Mouse (Mus musculus): ENCODE measurements around the gene Crb2. TPM values are rescaled to one million over a fixed set of nuclear protein-coding genes. Genes with fewer than 3 reads are reported as not detected.

Gene Crb2
- under 1 TPM in 1 of 2 experiments, not detected in 1; 0.05 TPM for total RNA-seq (2021)
- long read RNA-seq, experiment 1 = 0 reads
- long read RNA-seq, experiment 2 = 0 reads

DNA sequence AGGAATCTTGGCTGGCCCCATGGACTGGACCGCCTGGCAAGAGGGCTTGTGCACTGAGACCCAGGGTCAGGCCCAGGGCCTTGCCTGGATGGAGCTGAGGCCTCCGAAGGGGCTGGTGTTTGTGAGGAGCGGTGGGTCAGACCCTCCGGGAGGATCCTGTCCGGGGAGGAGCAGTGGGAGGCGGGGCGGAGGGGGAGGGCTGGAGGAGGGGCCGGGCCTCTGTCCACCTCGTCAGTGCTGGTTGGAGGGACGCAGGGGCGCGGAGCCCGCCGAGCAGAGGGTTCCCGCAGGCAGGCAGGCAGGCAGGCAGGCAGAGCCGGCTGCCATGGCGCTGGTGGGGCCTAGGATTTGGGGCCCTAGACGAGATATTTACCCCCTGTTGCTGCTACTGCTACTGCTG, at the start of gene Crb2:
TSS of gene Crb2 (plus strand) at position 234 of the 400 bp plus-strand sequence.
- DNase-seq (ENCODE audit: low spot score) = no peak

DNA sequence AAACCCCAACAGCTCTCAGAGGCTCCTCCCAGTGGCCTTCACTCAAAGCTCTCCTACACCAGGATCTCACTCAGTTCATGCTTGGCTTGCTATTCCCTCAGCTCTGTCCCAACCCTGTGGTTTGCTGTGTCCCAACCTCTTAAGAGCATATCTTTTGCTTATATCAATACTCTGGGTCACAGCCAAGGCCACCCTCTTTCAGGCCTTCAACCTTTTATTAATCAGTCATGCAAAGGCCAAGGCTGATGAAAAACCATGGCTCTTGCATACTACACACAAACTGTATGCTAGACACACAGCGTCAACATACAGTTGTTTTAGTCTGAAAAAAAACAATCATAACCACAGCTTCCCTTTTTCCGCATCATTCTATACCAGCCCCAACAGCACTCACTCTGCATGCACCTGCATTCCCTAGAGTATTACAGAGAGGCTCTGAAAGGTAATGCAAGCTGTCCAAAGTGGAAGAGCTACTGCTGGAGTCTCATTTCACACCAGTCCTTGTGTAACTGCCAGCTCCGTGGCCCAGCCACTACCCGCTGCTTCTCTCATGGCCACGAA, 44.7 kb upstream of the Crb2 start:
- no peak for DNase-seq (ENCODE audit: low spot score)

GRCm38 (mm10) chr2:37734979-37735806, 40.9 kb upstream of the Crb2 start:
- no peak for DNase-seq (ENCODE audit: low spot score)

DNA sequence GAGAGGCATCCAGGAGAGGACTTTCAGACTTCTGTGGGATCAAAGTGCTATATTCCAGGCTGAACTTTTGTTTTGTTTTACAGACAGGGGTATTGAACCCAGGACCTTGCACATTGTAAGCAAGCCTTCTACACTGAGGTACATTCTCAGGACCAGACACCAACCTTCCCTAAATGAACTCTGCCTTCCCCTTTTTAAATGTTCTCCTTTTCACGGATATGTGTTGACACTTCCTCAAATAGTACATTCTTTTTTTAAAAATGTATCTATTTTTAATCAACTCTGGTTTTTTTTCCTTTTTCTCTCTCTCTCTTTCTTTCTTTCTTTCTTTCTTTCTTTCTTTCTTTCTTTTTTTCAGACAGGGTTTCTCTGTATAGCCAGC, 40.3 kb upstream of the Crb2 start:
- DNase-seq (ENCODE audit: low spot score) = no peak

- DNase-seq (ENCODE audit: low spot score) = peak; percentile 75
These were observed 34.1 kb upstream of the Crb2 start for GRCm38 (mm10) chr2:37741806-37742554.

DNA sequence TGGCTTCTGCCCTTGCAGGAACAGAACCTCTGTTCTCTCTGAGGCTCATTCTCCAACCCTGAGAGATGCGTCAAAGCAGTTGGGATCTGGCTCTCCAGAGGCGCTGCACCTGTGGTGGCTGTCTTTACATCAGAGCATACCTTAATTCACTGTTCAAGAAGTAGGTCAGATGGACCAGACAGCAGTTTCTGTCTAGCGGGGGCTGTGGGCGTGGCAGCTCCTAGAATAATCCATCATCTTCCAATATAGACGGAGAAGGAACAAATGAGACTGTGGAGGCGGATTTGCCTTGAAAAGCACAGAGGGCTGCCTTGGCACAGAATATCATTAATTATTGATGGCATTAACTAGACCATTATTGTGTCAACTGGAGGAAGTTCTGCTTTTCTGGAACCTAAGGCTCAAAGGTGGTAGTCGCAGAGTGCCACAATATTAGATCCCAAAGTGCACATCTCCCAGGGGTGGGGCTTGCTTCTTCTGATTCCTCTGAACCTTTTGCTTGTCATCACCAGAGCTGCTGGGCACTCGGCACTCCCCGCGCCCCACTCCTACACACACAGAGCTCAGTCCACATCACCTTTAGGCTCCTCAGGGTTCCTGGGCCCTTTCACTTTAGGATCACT, 31.2 kb upstream of the Crb2 start:
- no peak for DNase-seq (ENCODE audit: low spot score)

- DNase-seq (ENCODE audit: low spot score) = no peak
These were observed 29.6 kb upstream of the Crb2 start for GRCm38 (mm10) chr2:37746293-37747049.

DNA sequence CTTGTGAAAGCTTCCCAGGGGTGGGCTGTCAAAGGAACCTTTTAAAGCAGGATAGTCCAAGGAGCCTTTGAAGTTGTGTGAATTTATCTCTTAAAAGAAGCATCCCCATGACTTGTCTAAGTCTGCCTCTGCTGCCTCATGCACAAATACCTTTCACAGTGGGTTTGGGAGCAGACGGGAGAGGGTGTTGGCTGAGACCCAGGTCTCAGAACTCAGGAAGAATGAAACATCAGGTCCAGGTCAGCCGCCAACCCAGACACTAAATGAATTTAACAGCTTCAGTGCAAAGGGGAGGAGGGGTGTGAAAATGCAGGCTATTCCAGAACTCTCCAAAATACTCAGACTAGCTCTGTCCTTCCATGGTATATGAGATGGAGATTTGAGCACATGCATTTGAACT, 28.1 kb upstream of the Crb2 start:
- peak; percentile 20 for DNase-seq (ENCODE audit: low spot score)

- DNase-seq (ENCODE audit: low spot score) = peak; percentile 50
These were observed 27.5 kb upstream of the Crb2 start for GRCm38 (mm10) chr2:37748442-37749066.

GRCm38 (mm10) chr2:37749323-37749722, 26.7 kb upstream of the Crb2 start:
- DNase-seq (ENCODE audit: low spot score) = no peak

- no peak for DNase-seq (ENCODE audit: low spot score)
These were observed 24.9 kb upstream of the Crb2 start for GRCm38 (mm10) chr2:37751114-37751513.

- DNase-seq (ENCODE audit: low spot score) = no peak
These were observed 19.7 kb upstream of the Crb2 start for GRCm38 (mm10) chr2:37756220-37756930.

DNA sequence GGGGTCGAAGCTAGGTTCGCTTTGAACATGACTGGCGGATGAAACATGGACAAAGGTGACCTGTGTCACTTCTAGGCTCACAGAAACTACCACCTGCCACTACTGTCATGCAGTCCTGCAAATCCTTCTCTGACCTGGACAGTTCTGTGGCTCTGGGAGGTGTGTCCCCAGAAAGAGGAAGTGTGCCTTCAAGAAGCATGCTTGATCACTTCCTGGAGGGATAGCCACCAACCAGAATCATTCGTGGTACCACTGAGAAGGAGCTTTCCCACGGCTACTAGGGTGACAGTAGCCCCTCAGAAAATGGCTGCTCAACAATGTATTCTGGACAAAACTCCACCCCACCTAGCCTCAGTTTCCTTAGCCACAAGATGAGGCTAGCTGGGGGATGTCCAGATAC, 19.0 kb upstream of the Crb2 start:
- DNase-seq (ENCODE audit: low spot score) = no peak

GRCm38 (mm10) chr2:37757784-37758183, 18.3 kb upstream of the Crb2 start:
- no peak for DNase-seq (ENCODE audit: low spot score)

DNA sequence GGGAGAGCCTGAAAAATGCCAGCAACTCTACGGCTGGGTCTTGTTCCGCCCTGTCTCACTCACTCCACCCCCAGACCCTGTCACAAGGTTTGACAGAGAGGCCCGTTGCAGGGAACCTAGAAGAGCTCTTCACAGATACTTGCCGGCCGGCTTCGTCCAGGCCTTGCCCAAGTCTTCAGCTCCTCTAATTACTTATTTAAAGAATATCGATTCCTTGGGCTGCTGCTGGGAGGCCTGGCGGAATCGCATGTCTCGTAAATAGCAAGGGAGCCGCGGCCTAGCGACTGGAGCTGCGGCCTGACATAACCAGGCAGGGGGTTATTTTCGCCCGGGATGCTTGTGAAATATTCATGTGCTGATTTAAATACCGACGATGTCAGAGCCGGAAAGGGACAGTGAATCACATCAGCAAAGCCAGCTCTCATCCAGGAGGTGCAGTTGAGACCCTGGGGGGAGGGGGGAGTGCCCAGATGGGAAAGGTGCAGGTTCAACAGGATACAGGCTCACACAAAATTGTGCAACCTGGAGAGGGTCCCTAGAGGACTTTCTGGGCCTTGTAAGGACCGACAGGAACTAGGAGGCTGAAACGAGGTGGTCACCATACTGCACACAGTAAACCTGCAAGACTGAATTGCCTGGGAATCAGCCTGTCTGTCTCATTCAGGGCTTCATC, 17.6 kb upstream of the Crb2 start:
- DNase-seq (ENCODE audit: low spot score) = no peak

- DNase-seq (ENCODE audit: low spot score) = no peak
These were observed 15.4 kb upstream of the Crb2 start for GRCm38 (mm10) chr2:37760633-37761032.

GRCm38 (mm10) chr2:37763638-37764037, 12.4 kb upstream of the Crb2 start:
- no peak for DNase-seq (ENCODE audit: low spot score)

GRCm38 (mm10) chr2:37764514-37764913, 11.5 kb upstream of the Crb2 start:
- DNase-seq (ENCODE audit: low spot score) = no peak

DNA sequence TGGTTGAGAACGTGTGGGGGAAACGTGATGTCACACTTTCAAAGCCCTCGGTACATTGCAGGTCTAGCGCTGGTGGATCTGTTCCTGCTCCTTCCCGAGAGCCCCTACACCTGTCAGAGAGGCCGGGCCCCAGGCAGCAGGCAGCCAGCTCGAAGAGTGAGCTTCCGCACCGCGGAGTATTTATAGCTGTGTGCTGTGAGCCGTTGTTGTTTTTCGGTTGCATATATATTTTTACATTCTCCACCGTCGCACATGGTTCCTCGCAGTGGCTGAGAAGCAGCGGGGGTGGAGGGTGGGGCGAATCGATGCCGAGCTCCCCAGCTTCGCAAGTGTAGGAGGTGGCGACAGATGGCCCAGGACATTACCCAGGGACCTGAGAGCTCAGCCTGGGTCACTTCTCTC, 11.0 kb upstream of the Crb2 start:
- DNase-seq (ENCODE audit: low spot score) = no peak

Data from gastrocnemius, adult 18-20 months (tissue).